Mouse (Mus musculus) naive thymus-derived CD4-positive, alpha-beta T cell, adult 5 months (primary cell): Measurements from ENCODE around the gene Btf3l4. TPM values are rescaled to one million over a fixed set of nuclear protein-coding genes. Genes with fewer than 3 reads are reported as not detected.

Experiments
- polyA plus RNA-seq: library from polyadenylated mRNA; unstranded; fragments of 100-300 nt; shearing (Covaris generic); gene quantifications from one replicate; pipeline ENCODE4 v1.2.1, GENCODE M21; 2017

Btf3l4 gene
- polyA plus RNA-seq: 65.5 TPM

GRCm38 (mm10) chr4:108832916-108833827 lies at the start of gene Btf3l4:
Btf3l4 (minus strand) TSS chr4:108833614.

GRCm38 (mm10) chr4:108878963-108879822 lies 45.8 kb upstream of the Btf3l4 start, which contains the start of gene Rab3b:
Rab3b (plus strand) TSS chr4:108879063.

GRCm38 (mm10) chr4:108848505-108848848 lies 15.1 kb upstream of the Btf3l4 start, which contains the start of gene A730015C16Rik:
A730015C16Rik (minus strand) TSS chr4:108848619.

GRCm38 (mm10) chr4:108847715-108848504 lies 14.5 kb upstream of the Btf3l4 start, which contains the start of gene Kti12:
Kti12 (plus strand) TSS chr4:108847785.

GRCm38 (mm10) chr4:108834115-108834970 lies 929 bp upstream of the Btf3l4 start, which contains the start of gene Txndc12:
Txndc12 (plus strand) TSS chr4:108834601.

GRCm38 (mm10) chr4:108780057-108780863 lies 53.2 kb downstream of the Btf3l4 start, which contains the start of gene Zfyve9:
Zfyve9 (minus strand) TSS chr4:108780798.

Other genes with a start within 250 kb of the Btf3l4 start
- 75.9 TPM for gene Cc2d1b, start 213.7 kb downstream of the Btf3l4 start, polyA plus RNA-seq
- gene 3110021N24Rik, start 114.0 kb downstream of the Btf3l4 start, polyA plus RNA-seq: not detected
- 0.19 TPM for gene Zfyve9, start 52.8 kb downstream of the Btf3l4 start, polyA plus RNA-seq
- gene Txndc12, start 987 bp upstream of the Btf3l4 start, polyA plus RNA-seq: 11.9 TPM
- gene Kti12, start 14.2 kb upstream of the Btf3l4 start, polyA plus RNA-seq: 56.6 TPM
- gene A730015C16Rik, start 15.0 kb upstream of the Btf3l4 start, polyA plus RNA-seq: 0.37 TPM
- gene Rab3b, start 45.4 kb upstream of the Btf3l4 start, polyA plus RNA-seq: not detected
- gene Nrd1, start 167.0 kb upstream of the Btf3l4 start, polyA plus RNA-seq: 124 TPM